Mouse (Mus musculus) natural killer cell, adult 2 months (primary cell): Measurements from ENCODE around the gene Foxn2.
"Not testable (repeated sequence)": the region's sequence is repeated elsewhere in the genome, so short reads cannot be mapped to it uniquely, and the experiment has no call there.

Source experiments
- DNase-seq, 2 experiments: peaks; one replicate each; pipeline ENCODE4 v3.0.0; 2022; ENCODE audit warnings: low spot score in 2 of 2

The Foxn2 gene

DNA sequence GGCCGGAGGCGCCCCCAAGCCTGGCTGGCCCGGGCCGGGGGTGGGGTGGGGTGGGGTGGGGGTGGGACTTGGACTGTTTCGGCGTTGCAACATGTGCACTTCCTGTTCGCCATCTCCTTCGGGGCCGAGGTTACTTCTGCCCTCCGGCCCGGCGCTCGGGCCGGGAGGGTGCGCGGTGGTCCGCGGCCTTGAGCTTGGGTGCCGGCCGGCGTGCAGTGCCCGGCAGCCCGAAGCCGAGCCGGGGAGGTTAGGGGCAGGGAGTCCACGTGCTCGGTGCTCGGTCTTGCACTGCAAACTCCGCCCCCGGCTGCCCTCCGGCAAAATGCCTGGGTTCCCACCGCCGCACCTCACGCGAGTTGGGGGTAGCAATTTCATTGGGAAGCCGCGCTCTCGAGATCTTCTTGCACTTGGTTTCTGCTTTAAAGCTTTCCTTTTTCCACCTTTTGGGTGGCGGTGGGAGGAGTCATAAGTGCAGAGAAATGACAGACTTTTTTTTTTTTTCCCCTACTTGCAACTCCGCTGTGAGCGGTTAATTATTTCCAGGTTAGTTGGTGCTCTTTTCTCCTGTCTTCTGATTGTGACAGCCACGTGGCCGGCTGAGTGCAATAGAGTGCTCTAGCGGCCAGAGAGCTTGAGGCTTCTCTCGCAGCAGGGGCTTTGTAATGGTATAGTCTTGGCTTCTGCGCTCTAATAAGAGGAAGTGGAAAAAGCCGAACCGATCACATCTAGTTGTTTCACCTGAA is 1.1 kb downstream of the Foxn2 start:
- DNase-seq: peak; percentile 47 to 72

DNA sequence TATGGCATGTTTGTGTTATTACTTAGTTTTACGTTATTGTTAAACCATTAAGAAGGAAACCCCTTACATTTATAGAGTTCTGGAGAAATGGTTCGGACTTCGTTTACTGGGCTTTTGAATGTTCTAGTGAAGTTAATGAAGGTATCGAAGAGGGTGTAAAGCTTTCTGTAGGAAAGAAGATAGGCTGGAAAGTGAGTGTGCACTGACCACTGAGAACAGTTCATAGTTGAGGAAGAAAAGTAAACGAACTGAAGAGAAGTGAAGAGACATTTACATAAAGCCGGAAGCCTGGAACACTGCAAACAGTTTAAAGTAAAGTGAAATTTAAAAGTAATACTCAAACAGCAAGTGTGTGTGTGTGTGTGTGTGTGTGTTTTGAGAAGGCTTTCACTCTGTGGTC is 2.1 kb downstream of the Foxn2 start:
- no peak for DNase-seq

DNA sequence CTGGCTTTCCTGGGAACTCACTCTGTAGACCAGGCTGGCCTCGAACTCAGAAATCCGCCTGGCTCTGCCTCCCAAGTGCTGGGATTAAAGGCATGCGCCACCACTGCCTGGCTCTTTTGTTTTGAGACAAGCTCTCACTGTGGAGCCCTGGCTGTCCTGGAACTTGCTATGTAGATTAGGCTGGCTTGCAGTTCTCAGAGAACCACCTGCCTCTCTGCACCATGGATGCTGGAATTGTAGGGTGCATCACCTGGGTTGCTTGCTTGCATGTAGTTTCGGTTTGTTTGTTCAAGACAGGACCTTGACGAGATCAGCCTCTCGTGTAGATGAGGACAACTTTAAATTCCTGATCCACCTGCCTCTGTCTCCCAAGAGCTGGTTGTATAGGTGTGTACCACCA is 2.7 kb downstream of the Foxn2 start:
- DNase-seq: no peak

DNA sequence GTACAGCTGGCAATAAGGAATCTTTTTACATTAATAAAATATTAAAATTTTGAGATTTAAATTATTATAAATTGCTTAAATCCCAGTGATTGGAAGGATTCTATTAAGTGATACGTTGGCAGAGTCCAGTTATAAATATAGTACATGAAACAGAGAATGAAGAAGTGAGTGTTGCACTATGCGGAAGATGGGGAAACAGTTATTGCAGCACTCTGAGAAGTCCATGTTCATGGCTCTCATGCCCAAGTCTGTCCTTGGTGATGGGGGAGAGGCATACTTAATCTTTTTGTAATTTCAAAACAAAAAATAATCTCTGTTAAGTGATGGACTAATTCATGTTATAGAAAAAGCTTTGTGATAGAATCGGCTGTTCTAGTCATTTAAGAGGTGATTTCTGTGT is 17.6 kb downstream of the Foxn2 start:
- no peak for DNase-seq

DNA sequence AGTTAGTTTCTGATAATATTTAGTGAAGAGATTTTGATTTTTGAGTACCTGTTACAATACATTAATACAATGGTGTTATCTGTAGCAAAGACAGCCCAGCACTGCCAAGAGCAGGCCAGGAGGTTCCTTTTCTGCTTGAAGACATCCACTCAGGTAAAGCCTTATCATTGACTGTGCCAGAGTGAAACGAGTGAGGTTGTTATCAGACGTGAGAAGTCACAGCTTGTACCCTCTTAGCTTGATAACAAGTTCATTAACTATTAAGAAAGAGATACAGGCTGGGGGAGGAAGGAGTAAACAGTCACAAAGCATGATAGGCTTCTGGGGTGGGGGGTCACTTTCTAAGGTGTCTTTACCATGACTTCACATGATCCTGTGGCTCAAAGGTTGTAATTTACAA is 19.0 kb downstream of the Foxn2 start:
- DNase-seq: no peak

DNA sequence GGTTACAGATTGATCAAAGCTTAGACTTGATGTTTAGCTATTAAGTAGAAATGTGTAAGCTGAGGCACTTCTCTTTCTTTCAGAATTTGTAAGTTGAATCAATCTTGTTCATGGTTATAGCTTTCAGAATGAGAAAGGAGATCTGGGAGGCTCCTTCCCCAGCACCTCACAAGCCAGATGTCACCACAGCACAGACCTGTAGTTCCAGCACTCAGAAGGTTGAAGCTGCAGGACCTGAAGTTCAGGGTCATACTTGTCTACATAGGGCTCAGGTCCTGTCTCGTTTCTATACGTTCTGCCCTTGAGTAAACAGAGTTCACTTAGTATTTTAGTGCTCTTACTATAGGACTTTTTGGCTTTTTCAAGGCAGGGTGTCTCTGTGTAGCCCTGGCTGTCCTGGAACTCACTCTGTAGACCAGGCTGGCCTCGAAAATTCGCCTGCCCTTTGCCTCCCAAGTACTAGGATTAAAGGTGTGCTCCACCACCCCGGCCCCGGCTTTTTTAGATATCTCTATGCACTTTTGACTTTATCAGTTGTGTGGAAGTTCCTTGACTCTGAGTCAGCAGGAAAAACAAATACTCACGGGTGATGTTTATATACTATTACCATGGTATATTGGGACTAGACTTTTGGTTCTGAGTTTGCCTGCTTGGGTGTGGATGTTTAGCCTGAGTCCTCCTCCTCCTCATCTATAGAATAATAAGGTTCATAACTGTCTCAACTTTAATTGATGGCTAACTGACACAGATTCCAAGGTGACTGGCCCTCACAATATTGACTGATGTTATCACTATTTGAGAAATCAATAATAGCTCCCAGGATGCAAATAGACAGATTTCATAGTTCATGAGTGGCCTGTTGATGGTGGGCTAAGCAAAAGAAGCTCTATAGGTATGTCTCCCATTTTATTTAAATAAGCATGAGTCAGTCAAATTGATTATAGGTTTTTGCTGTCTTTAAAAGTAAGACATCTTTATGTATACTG is 19.7 kb downstream of the Foxn2 start:
- DNase-seq: no peak

DNA sequence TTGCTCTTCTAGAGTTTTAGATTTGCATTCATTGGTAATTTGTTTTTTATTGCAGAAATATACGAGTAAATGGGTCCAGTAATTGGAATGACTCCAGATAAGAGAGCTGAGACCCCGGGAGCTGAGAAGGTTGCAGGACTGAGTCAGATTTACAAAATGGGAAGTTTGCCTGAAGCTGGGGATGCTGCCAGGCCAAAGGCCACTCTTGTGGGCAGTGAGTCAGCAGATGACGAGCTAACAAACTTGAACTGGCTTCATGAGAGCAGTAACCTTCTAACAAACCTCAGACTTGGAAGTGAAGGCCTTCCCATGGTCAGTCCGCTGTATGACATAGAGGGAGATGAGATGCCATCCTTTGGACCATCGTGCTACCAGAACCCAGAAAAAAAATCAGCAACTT is 22.1 kb downstream of the Foxn2 start:
- DNase-seq: no peak

DNA sequence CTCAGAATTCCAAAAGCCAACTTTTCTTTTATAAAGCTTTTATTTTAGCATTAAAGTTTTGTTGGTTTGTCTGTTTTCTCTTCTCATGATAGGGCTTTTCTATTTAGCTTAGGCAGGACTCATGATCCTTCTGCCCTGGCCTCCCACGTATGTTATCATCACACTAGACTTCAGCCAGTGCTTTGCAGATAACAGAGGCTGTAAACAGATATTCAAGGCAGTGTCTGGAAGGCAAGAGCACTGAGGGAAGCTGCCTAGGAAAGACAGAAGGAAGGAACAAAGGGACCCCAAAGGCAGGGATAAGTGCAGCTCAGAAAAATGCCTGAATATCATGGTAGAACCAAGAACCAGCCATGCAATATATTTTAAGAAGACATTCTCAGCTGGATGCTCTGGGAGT is 26.1 kb downstream of the Foxn2 start:
- DNase-seq: no peak

DNA sequence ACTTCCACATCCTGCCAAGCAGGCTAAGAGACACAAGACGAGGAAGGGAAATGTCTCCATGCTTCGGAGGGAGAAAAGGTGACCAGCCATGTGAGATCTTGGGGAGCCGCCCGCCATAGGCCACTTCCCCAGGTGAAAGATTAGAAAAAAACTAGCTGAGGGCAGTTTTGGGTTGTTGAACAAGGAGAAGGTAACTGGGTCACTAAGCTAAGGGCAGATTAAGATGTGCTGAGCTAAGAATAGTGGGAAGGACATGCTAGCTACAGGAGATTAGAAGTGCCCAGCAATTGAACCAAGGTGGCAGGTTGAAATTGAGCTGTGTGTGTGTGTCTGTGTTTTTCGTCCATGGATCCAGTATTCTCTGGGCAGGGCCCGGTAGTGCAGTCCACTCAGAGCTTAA is 27.2 kb downstream of the Foxn2 start:
- DNase-seq: no peak

DNA sequence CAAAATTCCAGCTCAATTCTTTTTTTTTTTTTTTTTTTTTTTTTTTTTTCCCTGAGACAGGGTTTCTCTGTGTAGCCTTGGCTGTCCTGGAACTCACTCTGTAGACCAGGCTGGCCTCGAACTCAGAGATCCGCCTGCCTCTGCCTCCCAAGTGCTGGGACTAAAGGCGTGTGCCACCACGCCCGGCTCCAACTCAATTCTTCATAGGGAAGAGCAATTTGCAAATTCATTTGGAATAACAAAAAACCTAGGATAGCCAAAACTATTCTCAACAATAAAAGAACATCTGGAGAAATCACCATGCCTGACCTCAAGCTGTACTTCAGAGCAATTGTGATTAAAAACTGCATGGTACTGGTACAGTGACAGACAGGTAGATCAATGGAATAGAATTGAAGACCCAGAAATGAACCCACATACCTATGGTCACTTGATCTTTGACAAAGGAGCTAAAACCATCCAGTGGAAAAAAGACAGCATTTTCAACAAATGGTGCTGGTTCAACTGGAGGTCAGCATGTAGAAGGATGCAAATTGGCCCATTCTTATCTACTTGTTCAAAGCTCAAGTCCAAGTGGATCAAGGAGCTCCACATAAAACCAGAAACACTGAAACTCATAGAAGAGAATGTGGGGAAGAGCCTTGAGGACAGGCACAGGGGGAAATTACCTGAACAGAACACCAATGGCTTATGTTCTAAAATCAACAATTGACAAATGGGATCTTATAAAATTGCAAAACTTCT is 28.3 kb downstream of the Foxn2 start:
- DNase-seq: not testable (repeated sequence)

DNA sequence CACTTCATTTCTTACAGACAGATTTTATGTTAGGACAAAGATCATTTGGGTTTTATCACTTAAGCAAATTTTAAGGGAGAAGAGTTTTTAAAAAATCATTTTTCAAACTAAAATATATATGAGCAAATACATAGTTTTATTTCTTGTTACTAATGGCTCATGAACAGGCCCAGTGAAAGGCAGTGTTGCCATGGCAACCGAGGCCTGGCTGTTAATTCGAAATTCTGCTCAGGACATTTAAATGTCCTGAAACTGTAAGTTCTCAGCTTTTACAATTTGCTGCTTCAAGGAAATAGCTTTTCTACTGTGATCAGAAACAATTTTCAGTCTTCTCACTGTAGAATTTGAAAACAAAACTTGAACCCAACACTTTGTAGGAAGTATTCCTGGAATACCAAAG is 33.3 kb downstream of the Foxn2 start:
- DNase-seq: no peak

DNA sequence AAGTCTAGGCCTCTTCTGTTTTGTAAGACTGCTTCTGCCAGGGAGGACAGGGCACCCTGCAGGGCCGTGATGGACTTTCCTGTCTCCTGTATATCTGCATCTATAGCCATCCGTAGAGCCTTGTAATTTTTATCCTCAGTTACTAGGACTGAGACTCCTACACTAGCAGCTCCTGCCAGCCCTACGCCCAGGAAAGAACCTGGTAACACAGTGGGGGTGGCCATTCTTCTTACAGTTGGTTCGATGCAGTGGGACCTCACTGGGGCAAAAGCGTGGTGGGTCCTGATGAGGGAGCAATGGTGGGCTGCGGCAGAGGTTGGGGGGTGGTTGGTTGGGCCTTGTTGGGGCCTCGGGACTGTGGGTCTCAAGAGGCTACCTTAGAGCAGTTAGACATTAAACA is 36.7 kb downstream of the Foxn2 start:
- DNase-seq: no peak

DNA sequence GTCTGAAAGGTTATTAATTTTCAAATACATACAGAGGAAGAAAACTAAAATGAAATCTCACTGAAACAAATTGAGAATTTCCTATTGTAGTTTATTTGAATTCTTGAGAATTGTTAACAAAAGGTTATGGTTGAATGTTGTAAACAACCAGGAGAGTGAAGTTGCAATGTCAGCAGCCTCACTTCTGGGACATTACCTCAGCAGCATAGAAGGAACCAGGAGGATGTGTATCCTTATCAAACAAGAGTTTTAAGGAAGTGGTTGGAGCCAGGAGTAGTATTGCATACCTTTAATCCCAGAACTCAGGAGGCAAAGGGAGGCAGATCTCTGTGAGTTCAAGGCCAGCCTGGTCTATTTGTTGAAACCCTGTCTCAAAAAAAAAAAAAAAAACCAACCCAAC is 37.2 kb downstream of the Foxn2 start:
- DNase-seq: no peak

DNA sequence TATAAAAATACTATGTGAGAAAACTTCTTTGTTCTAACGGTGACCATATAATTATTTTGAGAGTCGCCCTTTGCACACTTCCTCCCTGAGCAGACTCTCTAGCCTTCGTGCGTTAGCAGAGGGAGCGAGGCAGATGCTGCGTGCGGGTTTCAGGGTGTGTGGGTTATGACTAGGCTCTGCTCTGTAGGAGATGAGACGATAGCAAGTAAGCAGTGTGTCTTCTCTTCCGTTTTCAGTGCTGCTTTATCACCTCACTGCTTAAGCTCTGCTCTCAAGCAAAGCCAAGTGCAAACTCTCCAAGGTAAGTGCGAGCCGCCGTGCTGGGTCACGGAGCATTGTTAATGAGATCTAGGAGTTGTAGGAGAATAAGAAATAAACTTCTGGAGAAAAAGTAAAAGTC is 38.5 kb downstream of the Foxn2 start:
- DNase-seq: no peak

DNA sequence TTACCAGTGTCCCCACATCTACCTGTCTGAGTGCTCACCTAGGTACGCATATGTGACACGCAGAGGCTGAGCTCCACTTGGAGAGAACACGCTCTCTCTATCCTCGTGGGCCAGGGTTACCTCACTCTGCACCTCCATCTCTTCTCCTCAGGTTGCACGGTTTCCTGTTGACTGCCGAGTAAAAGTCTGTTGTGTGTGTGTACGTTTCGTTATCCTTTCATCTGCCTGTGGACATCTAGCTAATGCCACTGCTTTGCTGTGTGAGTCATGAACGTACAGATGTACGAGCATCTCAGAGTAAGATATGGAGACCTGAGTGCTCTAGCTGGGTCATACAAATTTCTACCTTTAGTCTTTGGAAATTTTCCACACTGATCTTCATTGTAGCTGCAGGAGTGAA is 39.9 kb downstream of the Foxn2 start:
- DNase-seq: no peak

DNA sequence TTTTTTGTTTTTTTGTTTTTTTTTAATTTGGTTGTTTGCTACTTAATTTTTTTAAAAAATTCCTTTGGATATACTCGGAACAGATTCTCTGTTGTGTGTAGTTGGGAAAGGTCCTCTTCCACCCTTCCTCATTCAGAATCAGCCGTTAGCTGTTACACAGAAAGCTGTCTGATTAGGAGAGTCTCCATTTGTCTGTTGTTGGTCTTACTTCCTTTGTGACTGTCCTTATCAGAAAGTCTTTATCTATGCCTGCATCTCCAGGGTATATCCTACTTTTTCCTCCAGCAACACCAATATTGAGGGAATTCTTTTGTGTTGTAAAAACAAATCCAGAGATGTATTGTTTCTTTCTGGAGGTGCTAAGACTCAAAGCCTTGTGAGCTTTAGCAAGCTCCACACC is 40.6 kb downstream of the Foxn2 start:
- DNase-seq: no peak

DNA sequence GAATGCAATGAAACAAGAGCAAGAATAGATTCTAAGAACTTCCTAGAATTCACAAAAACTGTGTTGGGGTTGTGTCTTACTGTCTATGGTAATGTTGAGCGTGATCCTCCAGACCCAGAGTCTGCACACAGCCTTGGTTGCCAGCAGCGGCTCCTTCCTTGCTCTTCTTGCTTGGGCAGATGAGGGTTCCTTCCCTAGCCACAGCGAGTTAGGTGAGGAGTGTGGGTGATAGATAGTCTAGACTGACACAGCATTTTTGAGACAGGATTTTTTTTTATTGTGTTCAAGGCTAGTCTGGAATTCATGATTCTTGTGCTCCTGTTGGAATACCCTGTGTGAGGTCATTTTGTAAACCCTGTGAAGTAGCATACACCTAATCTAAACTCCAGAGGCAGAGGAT is 41.1 kb downstream of the Foxn2 start:
- no peak for DNase-seq

DNA sequence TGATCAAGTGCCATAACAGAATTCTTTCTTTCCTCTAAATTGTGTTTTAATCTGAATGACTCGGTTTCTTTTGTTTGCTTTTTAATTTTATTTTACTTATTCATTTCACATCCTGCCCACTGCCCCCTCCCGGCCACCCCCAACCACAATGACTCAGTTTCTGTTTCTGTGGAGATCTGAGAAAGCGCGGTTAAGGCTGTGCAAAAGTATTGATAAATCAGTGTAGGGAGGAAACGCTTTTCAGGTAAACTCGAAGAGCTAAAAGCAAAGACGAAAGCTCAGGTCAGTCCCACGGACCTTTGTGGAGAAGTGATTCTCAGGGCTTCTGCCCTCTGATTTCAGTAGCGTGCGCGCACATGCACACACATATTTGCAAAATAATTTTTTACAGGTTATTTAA is 44.0 kb downstream of the Foxn2 start:
- no peak for DNase-seq

DNA sequence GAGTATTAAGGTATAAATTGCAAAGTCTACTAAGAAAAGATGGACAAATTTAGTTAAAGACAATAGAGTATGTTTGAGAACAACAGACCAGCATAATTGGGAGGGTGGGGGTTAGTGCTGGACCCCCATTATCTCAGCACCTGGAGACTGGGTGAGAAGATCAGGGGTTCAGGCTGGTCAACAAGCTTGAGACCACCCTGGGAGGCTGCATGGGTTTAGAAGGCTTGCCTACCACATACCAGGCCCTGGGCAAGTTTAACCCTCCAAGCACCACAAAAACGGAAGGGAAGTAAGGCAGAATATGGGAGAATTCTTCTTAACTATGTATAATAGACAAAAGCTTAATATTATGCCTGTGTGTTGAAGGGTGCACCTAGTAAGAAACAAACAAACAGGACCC is 44.4 kb downstream of the Foxn2 start:
- DNase-seq: no peak

DNA sequence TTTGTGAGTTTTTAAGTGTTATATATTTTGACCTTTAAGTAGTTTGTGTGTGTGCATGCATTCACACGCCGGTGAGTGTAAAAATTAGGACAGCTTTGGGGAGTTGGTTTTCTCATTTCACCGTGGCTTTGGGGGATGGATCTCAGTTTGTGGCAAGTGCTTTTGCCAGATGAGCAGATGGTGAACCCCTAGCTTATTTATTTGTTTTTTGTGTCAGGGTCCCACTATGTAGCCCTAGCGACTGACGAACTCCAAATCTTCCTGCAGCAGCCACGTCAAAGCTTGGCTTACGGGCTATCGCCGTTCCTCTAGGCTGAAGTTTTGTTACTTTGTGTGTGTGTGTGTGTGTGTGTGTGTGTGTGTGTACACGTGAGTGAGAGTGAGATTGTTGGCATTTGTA is 50.0 kb downstream of the Foxn2 start:
- DNase-seq: no peak

DNA sequence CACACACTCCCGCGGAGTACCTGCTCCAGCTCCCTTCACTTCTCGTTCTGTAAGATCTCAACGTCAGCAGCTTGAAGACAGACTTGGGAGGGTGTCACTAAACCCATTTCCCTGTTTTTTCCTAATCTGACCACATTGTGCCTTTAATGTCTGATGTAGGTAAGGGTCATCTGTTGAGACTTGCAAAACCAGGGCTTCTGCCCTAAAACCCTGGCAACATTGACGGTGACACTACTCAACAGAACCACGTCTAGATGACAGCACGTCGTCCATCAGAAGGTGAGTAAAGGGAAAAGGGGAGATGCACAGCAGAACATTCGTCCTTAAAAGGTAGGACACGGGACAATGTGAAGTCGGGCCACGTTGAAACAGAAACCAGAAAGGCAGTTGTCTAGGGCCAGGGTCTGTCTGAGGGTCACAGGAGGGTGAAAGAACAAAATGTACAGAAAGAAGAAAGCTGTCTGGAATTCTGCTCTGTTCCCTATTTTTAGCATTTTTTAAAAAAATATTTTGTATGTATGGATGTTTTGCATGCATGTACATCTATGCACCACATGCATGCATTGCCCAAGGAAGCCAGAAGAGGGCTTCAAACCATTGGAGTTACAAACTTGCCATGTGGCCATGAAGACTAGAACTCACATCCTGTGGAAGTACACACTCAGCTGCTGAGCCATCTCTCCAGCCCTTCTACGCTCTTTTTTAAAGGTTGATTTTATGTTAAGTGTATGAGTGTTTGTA is 51.0 kb downstream of the Foxn2 start:
- DNase-seq: no peak

DNA sequence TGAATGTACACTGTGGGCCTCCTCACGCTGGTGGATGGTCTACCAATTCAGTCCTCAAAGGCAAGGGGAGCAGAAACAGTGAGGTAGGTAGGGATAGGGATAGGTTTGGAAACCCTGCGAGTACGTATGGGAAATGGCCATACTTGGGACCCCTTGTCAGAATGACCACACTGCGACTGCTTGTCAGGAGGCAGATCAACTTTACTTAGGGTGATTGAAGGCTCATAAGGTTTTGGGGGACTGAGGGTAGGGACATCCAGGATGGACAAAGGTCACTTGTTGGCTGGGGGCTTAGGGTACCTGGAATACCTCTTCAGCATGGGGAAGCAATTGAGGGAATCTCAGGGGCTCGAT is 51.6 kb downstream of the Foxn2 start:
- no peak for DNase-seq
